Comparison of ENCODE assay signal across 25 mouse cellular contexts in the genomic region with DNA sequence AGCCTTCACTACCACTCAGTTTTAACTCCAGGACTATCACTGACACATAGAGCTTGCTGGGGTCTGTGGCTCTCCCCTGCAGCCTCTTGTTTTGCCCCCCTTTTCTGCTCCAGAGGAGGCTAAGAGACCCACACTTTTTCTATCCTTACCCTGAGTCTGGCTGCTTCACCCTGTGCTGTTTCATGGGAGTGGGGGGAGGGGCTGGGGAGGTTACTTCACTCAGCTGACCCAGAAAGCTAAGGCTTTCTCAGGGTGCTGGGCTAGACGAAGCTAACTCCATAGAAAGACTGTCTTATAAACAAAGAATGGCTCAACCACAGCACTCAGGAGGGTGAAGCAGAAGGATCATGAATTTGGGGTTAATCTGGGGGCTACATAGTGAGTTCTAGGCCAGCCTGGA.
DNase-seq lines count a peak whose midpoint lies in the region; ATAC-seq lines count a peak whose summit lies in the region.
"Had no signal": no experiment of that assay in that cellular context is flagged by ENCODE, and none has a peak within 500 bp of the region (broad histone marks: within the 10 kb centered on the region; RNA-seq: fewer than 3 reads in every experiment).

No protein-coding gene starts in this region.

- H3K9me3 ChIP-seq in hindbrain, embryonic 10.5 days, result no peaks in the 10 kb centered on the region
- H3K9me3 ChIP-seq in hindbrain, embryonic 13.5 days, result no peaks in the 10 kb centered on the region
- H3K9me3 ChIP-seq in embryonic facial prominence, embryonic 10.5 days, result no peaks in the 10 kb centered on the region
- H3K9me3 ChIP-seq: embryonic facial prominence, embryonic 13.5 days; forebrain, embryonic 12.5 days; heart, embryonic 10.5 days; heart, embryonic 13.5 days had no signal

- no peak overlapping the region for H3K9ac ChIP-seq in hindbrain, embryonic 13.5 days
- H3K9ac ChIP-seq: embryonic facial prominence, embryonic 13.5 days; forebrain, embryonic 12.5 days; heart, embryonic 13.5 days; hindbrain, embryonic 14.5 days had no signal

- 22% methylated on average over 1 of the region's 1 CpGs for WGBS in hindbrain, embryonic 10.5 days
- 20% methylated on average over 1 of the region's 1 CpGs for WGBS in hindbrain, embryonic 13.5 days
- WGBS in embryonic facial prominence, embryonic 10.5 days, result 30% methylated on average over 1 of the region's 1 CpGs

- no peak overlapping the region for H3K4me2 ChIP-seq in hindbrain, embryonic 13.5 days
- H3K4me2 ChIP-seq: embryonic facial prominence, embryonic 13.5 days; forebrain, embryonic 12.5 days; heart, embryonic 13.5 days; hindbrain, embryonic 14.5 days had no signal

- H3K4me1 ChIP-seq in hindbrain, embryonic 10.5 days (replicated peaks), result peaks cover 41% of the 10 kb centered on the region
- H3K4me1 ChIP-seq in hindbrain, embryonic 13.5 days (replicated peaks), result peaks cover 12% of the 10 kb centered on the region; the same call in 1 of the 2 replicates
- H3K4me1 ChIP-seq in embryonic facial prominence, embryonic 10.5 days, result peaks cover 50% of the 10 kb centered on the region

- H3K27ac ChIP-seq in hindbrain, embryonic 10.5 days, result 0 out of 2 replicates have a peak overlapping the region, but pooled peaks have one; percentile 3
- H3K27ac ChIP-seq in hindbrain, embryonic 13.5 days, result no peak overlapping the region
- 0 out of 2 replicates have a peak overlapping the region, but pooled peaks have one; percentile 55 for H3K27ac ChIP-seq in embryonic facial prominence, embryonic 10.5 days (replicated peaks)
- H3K27ac ChIP-seq: embryonic facial prominence, embryonic 13.5 days; forebrain, embryonic 12.5 days; heart, adult 2 months; heart, embryonic 10.5 days; heart, embryonic 13.5 days; hindbrain, embryonic 14.5 days; hindbrain, postnatal 0 days had no signal

- no peaks in the 10 kb centered on the region for H3K36me3 ChIP-seq in hindbrain, embryonic 10.5 days
- H3K36me3 ChIP-seq in hindbrain, embryonic 13.5 days, result no peaks in the 10 kb centered on the region
- no peaks in the 10 kb centered on the region for H3K36me3 ChIP-seq in embryonic facial prominence, embryonic 10.5 days (replicated peaks)
- H3K36me3 ChIP-seq: embryonic facial prominence, embryonic 13.5 days; forebrain, embryonic 12.5 days; heart, embryonic 10.5 days; heart, embryonic 13.5 days had no signal

- H3K27me3 ChIP-seq in hindbrain, embryonic 10.5 days (ENCODE audit: insufficient read depth, poor library complexity, severe bottlenecking), result peaks cover 38% of the 10 kb centered on the region
- H3K27me3 ChIP-seq in hindbrain, embryonic 13.5 days, result no peaks in the 10 kb centered on the region; the same call in 1 of the 2 replicates
- H3K27me3 ChIP-seq in embryonic facial prominence, embryonic 10.5 days (replicated peaks; ENCODE audit: low read depth, poor library complexity, severe bottlenecking), result peaks cover 23% of the 10 kb centered on the region
- H3K27me3 ChIP-seq: embryonic facial prominence, embryonic 13.5 days had no signal

- intact Hi-C loops in heart, postnatal 36 days (cut with DNase I), result no loop called here

- no peak for DNase-seq in hindbrain, embryonic 10.5 days (ENCODE audit: low spot score)
- DNase-seq in embryonic facial prominence, embryonic 10.5 days (ENCODE audit: low spot score), result no peak
- peak; percentile 38 for DNase-seq in retina, embryonic 14.5 days (ENCODE audit: low spot score)
- no peak for DNase-seq in heart, postnatal 36 days
- no peak for DNase-seq in thymus, postnatal 25 days
- DNase-seq: cerebellum, adult 11 months; cerebellum, adult 2 months; cerebellum, adult 9-11 months; cerebellum, postnatal 25 days; gastrocnemius, postnatal 10 days; gastrocnemius, postnatal 36 days; heart, adult 2 months; heart, postnatal 14 days had no signal

- H3K4me3 ChIP-seq in hindbrain, embryonic 10.5 days, result no peak overlapping the region
- no peak overlapping the region for H3K4me3 ChIP-seq in hindbrain, embryonic 13.5 days
- H3K4me3 ChIP-seq in embryonic facial prominence, embryonic 10.5 days, result no peak overlapping the region
- H3K4me3 ChIP-seq: embryonic facial prominence, embryonic 13.5 days; erythroblast, embryonic 14.5 days; forebrain, embryonic 12.5 days; heart, adult 2 months; heart, embryonic 10.5 days; heart, embryonic 13.5 days had no signal

- no peak for ATAC-seq in hindbrain, embryonic 13.5 days (ENCODE audit: low FRiP score)
- ATAC-seq: CD4-positive, CD25-positive, alpha-beta regulatory T cell, adult 4 months; forebrain, embryonic 16.5 days; hindbrain, postnatal 0 days; inflammation-experienced regulatory T-cells, adult 6 months; intestine, embryonic 16.5 days had no signal
